Mouse (Mus musculus) small intestine, adult 2 months (tissue): ENCODE data around the gene Car5a.

ENCODE experiments used
- CTCF ChIP-seq: fragments of 200-500 bp; IDR thresholded peaks from 2 replicates; pipeline ENCODE4 v1.5.1; 2012; ENCODE audit warnings: low read depth, mild to moderate bottlenecking, control low read depth, inconsistent platforms, low read length, moderate library complexity, mixed read lengths; ENCODE audit not compliant: insufficient replicate concordance, insufficient read length; ENCODE audit errors: extremely low read depth
- POLR2A ChIP-seq: fragments of 200-500 bp; IDR thresholded peaks from 2 replicates; pipeline ENCODE4 v1.6.1; 2012; ENCODE audit warnings: low read depth, mild to moderate bottlenecking, control low read depth, inconsistent platforms, low read length, moderate library complexity

DNA sequence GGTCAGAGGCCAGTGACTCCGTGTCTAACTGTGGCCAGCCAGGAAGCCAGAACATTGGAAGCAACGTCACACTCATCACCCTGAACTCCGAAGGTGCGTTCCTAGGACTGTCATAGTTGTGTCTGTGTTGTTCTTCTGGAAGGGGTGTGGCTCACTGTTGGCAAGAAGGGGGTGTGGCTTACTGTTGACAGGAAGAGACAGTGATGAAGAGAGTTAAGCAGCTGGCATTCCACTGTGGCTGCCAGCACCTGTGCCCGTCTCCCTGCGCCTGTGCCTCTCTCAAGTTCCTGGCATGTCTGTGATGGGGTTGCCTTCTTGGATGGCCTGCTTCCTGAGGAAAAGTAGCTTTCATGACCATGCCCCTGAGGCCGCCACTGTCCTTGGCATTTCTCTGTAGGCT, 46.9 kb upstream of the Car5a start:
- TF ChIP-seq CTCF (no peak), POLR2A (no peak)
